Mouse (Mus musculus) ovary, postnatal 36 days (tissue): ENCODE measurements around the gene Herpud1.
A peak's percentile ranks its signal among the peaks of the same experiment; 100 is the strongest.

ENCODE experiments used
- DNase-seq: peaks from one replicate; pipeline ENCODE4 v3.0.0; 2022; ENCODE audit warnings: low spot score, mixed read lengths

Herpud1 gene

GRCm38 (mm10) chr8:94408443-94409080 is 22.3 kb downstream of the Herpud1 start:
- no peak for DNase-seq

DNA sequence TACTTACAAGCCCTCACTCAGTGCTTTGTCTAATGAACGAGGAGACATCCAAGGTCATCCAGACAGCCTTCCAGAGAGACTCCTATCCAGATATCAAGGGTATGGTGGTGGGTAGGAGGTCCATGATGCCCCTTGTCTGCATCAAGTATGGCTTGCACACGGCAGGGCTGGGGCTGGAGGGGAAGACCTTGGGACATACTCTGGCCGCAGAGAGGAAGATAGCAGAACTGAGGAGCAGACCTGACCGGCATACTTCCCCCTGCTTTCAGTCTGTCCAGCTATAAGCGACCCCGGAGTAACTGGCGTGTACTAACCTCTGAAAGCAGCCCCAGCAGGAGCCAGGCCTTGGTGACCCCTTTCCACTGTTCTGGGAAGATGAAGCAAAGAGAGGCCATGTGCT is 23.3 kb downstream of the Herpud1 start:
- no peak for DNase-seq

DNA sequence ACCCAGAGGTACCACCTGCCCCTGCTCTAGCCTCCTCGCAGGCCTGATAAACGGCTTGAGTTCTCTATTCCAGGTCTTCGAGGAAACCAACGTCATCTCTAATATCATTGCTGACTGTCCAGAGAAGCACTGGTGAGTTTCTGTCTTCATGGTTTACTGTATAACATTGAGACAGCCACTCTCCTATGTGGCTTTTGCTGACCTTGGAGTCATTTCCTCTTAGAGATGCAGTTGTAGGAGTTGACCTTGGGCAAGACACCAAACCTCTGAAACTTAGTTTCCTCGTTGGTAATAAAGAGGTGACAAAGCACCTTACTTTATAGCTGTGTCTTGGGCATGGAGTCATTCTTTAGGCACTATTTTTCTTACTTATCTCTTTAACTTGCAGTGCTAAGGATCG is 26.3 kb downstream of the Herpud1 start:
- no peak for DNase-seq

GRCm38 (mm10) chr8:94413509-94413908 is 27.3 kb downstream of the Herpud1 start:
- no peak for DNase-seq

- DNase-seq, result no peak
These were observed 29.0 kb downstream of the Herpud1 start for GRCm38 (mm10) chr8:94415218-94415617.

DNA sequence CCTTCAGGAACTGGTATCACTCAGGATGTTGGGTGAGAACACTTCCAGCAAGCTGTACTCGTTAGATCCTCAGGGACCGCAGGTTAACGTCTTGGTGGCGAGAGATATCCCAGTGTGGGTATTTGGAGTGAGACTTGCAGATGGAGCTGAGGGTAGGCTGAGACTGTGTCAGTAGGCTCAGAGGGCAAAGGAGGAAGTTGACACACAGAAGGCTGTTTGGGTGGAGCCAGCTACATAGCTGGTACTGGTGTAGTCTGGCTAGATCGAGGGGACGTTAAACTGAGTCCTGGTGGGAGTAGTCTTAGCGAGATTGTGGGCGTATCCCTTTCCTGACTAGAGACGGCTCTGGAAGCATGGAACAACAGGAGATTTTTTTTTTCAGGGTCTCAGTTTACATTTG is 31.8 kb downstream of the Herpud1 start:
- DNase-seq, result no peak

- no peak for DNase-seq
These were observed 36.0 kb downstream of the Herpud1 start for GRCm38 (mm10) chr8:94422270-94422669.

DNA sequence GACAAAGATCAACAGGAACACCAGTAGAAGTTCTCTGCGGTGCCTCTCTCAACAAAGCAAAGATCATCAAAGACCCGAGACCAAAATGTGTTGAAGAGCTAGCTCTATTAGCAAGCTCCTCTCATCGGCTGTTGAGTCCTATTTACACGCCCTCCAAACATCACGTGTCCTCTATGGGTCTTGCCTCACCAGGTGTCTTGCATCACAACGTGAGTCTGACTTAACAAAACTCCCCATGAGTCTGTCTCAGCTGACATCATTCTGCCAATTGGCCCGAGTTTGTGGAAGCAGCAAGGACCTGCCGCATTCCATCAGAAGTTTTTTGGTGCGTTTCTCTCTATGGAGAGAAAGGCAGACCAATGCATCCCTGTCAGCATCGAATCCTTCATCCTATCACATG is 41.7 kb downstream of the Herpud1 start:
- no peak for DNase-seq

GRCm38 (mm10) chr8:94428420-94428819 is 42.2 kb downstream of the Herpud1 start:
- DNase-seq, result no peak

DNA sequence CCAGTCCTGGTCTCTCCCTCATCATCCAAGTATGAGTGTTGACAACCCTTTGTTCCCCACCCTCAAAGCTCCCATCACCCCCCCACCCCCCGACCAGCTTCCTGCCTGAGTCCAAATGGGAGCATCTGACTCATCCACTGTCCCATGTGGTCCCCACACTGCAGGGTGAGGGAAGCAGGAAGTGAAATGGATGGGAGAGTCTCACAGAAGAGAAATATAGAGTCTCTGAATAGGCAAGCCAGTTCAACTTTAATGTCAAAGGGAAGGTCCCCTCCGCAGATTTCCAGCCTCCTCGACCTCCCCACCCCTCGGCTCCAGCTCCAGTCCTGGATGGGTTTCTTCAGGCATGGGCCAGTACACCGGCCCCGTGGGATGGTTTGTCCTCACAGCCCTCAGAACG is 43.1 kb downstream of the Herpud1 start:
- DNase-seq, result no peak

GRCm38 (mm10) chr8:94432212-94432611 is 46.0 kb downstream of the Herpud1 start:
- no peak for DNase-seq

- DNase-seq, result peak; percentile 73
These were observed 47.8 kb downstream of the Herpud1 start, which contains the start of gene Nlrc5 for GRCm38 (mm10) chr8:94433981-94434466. Gene Nlrc5, plus strand, starts transcription at chr8:94434356.

DNA sequence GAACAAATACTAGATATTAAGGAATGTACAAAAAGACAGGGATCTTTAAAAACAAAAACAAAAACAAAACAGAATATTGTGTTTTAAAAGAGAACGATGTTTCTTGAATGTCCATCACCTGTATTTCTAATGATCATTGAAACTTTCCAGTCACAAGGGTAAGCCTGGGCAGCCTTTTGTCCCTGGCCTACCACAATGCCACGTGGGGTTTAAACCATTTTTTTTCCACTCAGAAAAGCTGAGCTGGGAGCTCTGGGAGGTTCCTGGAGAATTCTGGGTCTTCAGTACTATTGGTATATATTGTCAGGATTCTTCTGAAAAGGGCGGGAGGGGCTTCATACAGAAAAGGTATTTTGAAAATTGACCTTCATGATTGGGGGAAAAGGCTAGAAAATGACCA is 48.7 kb downstream of the Herpud1 start:
- no peak for DNase-seq

DNA sequence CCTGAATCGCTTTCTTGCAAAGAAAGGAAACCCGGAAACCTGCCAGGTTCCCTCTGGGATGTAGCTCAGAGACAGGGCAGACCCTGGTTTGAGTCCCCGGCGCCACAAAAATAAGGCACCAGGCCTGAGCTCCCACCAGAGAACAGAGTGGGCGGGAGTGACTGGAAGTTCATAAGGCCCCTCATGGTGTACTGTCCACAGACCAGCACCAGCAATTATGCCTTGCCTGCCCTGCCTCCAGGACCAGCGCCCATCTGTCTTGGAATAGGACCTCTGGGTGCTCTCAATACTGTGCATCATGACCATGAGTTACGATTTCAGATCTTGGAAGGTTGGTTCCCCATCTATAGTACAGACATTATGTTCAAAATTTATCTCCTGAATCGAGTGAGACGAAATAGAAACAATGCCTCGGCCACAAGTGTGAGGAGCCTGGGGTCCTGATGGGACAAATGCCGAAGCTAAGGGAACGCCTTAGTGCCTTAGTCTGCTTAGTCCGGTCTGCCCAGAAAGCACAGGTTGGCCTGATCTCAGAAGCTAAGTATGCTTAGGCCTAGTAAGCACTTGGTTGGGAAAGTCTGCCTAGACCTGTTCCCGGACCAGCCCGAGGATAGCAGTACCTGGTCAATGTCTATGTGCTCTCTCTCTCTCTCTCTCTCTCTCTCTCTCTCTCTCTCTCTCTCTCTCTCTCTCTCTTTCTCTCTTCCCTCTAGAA is 49.3 kb downstream of the Herpud1 start:
- no peak for DNase-seq

GRCm38 (mm10) chr8:94436112-94436572 is 49.9 kb downstream of the Herpud1 start:
- DNase-seq, result no peak

DNA sequence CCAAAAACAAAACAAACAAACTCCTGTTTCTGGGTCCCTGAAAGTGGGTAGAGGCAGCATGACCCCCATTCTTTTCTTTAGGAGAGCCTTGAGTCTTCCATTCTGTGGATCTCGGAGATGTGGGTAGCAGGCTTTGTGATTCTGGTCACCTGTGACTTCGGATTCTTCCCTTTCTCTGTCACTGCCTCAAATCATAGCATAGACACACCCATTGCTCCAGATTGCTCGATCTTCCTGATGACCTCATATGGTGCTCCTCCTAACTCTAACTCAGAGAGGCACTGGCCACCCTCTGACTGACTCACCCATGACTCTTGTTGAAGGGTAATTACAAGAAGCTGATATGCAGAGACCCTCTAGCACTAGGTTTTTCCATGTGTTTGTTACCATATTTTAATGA is 50.7 kb downstream of the Herpud1 start:
- no peak for DNase-seq

DNA sequence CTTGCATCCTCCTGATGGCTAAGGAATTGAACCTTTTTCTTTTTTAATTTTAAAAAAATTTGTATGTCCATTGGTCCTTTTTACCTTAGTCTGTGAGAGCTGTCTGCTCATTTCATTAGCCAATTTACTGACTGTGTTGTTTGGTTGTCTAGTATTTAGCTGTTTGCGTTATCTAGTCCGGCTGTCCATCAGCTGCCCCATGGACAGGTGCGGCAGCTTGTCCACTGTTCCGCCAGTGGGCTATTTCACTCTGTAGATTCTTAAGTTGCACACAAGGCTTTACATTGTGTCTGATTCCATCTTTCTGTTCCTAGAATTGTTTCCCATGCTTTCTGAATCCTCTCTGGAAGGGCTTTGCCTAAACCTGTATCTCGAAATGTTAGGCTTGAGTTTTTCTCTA is 52.4 kb downstream of the Herpud1 start:
- DNase-seq, result no peak

DNA sequence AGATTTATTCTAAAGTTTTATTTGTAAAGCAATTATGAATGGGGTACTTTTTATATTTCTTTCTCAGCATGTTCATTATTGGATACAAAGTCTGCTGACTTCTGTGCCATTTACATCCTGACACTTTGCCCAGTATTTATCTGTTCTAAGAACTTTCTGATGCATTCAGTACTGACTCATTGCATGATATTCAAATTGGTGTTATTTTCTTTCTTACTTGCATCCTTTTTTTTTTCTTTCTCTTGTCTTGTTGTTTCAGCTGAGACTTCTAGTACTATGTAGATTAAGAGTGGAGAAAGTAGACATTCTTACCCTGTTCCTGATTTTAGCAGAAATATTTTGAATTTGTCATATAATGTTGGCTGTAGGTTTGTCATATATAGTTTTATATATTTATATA is 53.5 kb downstream of the Herpud1 start:
- no peak for DNase-seq

DNA sequence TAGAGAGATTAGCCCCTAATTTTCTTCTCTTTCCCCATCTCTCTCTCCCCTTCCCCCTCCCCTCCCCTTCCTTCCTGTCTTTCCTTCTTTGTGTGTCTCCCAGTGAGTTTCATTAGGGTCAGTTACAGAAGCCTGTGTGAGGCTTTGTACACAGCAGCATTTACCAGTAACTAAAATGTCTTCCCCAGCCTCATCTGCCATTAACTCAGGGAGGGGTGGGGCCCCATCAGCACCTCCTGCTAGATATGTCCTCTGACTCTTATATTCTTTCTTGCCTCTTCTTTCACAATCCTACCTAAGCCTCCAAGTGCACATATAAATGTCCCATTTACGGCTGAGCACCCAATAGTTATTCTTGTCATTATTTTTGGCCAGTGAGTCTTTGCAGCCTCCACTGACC is 54.2 kb downstream of the Herpud1 start:
- no peak for DNase-seq

DNA sequence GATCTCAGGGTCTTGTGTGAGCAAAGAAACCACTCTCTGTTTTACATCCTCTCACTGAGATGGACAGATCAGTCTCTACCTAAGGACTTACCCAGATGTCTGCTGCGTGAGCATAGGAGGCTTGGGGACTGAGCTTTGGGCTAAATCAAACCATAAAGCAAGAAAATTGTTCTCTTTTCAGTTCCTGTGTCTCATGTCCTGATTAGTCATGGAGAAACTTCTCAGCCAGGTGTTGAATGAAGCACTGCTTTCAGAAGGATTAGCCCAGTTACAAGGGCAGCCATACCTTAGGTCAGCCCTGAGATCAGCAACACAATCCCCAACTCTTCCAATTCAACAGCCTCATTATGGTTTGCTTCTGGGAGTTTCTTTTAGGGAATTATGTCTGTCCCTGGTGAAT is 55.4 kb downstream of the Herpud1 start:
- DNase-seq, result no peak

DNA sequence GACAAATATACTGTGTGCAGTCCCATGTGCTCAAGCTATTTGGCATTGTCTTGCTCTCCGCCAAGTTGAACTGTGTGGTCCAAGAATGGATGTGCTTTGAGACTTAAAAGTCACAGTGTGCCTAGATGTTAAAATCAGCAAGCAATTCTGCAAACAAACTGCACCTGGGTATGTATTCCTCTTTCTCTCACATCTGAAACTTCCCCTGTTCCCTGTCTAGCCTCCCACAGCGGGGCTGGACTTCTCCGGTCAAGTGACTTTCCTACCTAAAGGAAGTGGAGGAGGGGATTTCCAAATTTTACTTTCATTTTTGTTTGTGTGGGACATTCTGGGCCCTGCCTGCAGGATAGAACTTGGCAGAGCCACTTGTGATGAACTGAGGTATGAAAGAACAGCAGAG is 56.9 kb downstream of the Herpud1 start:
- no peak for DNase-seq

GRCm38 (mm10) chr8:94444480-94444879 is 58.2 kb downstream of the Herpud1 start:
- DNase-seq, result no peak
